Mouse (Mus musculus) MEL (cell line): ENCODE measurements around the gene Fgfr2. TPM values are rescaled to one million over a fixed set of nuclear protein-coding genes. Genes with fewer than 3 reads are reported as not detected.
A peak's percentile ranks its signal among the peaks of the same experiment; 100 is the strongest.

Source experiments
- DNase-seq: peaks from one replicate; pipeline ENCODE4 v3.0.0; 2011; ENCODE audit warnings: low read depth, low spot score
- H3K27ac ChIP-seq: 2 replicates; pipeline ENCODE4 v1.5.1; 2012; ENCODE audit warnings: low read depth, mild to moderate bottlenecking, control low read depth, low read length, moderate library complexity; ENCODE audit not compliant: control insufficient read depth
- H3K27me3 ChIP-seq, 2 experiments: fragments of 150-350 bp in 1 of 2; sonication (generic) in 1 of 2; 2 replicates each; pipeline ENCODE4 v1.6.1; 2012; ENCODE audit warnings: low read length in 2 of 2, mild to moderate bottlenecking in 2 of 2, improper control_type of control experiment in 1 of 2, moderate library complexity in 1 of 2; ENCODE audit not compliant: insufficient read depth in 2 of 2, control insufficient read depth in 1 of 2
- H3K36me3 ChIP-seq, 2 experiments: 2 replicates each; pipeline ENCODE4 v1.6.1; 2012 to 2014; ENCODE audit warnings: low read length in 2 of 2, improper control_type of control experiment in 1 of 2, inconsistent platforms in 1 of 2, mild to moderate bottlenecking in 1 of 2; ENCODE audit not compliant: insufficient read depth in 2 of 2, control insufficient read depth in 1 of 2
- H3K4me1 ChIP-seq, 2 experiments: fragments of 150-350 bp in 1 of 2; sonication (generic) in 1 of 2; 2 replicates each; pipeline ENCODE4 v1.6.1; 2012; ENCODE audit warnings: low read length in 2 of 2, improper control_type of control experiment in 1 of 2, mild to moderate bottlenecking in 1 of 2; ENCODE audit not compliant: insufficient read depth in 2 of 2, control insufficient read depth in 1 of 2
- H3K4me3 ChIP-seq, 2 experiments: fragments of 150-350 bp in 1 of 2; sonication (generic) in 1 of 2; 2 replicates each; pipeline ENCODE4 v1.5.1; 2012; ENCODE audit warnings: low read depth in 2 of 2, low read length in 2 of 2, mild to moderate bottlenecking in 2 of 2, moderate library complexity in 2 of 2, control low read depth in 1 of 2, improper control_type of control experiment in 1 of 2; ENCODE audit not compliant: control insufficient read depth in 1 of 2, insufficient read depth in 1 of 2
- H3K79me2 ChIP-seq: 2 replicates; pipeline ENCODE4 v1.6.1; 2012; ENCODE audit warnings: mild to moderate bottlenecking, low read length, moderate library complexity; ENCODE audit not compliant: control insufficient read depth, poor library complexity, insufficient read depth
- H3K9ac ChIP-seq: 2 replicates; pipeline ENCODE4 v1.6.1; 2012; ENCODE audit warnings: low read depth, mild to moderate bottlenecking, control low read depth, low read length, moderate library complexity; ENCODE audit not compliant: control insufficient read depth, poor library complexity, severe bottlenecking
- H3K9me3 ChIP-seq: fragments of 150-350 bp; sonication (generic); replicated peaks from 2 replicates; pipeline ENCODE4 v1.6.1; 2012; ENCODE audit warnings: mild to moderate bottlenecking, low read length, improper control_type of control experiment, moderate library complexity; ENCODE audit not compliant: insufficient read depth
- CTCF ChIP-seq, 3 experiments: IDR thresholded peaks in 2 of 3; conservative IDR thresholded peaks in 1 of 3; 2 replicates each; pipeline ENCODE4 v1.5.1; 2011 to 2012; ENCODE audit warnings: low read length in 3 of 3, low read depth in 2 of 3, mild to moderate bottlenecking in 2 of 3, improper control_type of control experiment in 1 of 3, inconsistent platforms in 1 of 3, mixed read lengths in 1 of 3, moderate library complexity in 1 of 3; ENCODE audit not compliant: control insufficient read depth in 1 of 3, insufficient read depth in 1 of 3, poor library complexity in 1 of 3, severe bottlenecking in 1 of 3
- EP300 ChIP-seq, 2 experiments: IDR thresholded peaks; 2 replicates each; pipeline ENCODE4 v1.6.1; 2011; ENCODE audit warnings: improper control_type of control experiment in 2 of 2, low read length in 2 of 2, low read depth in 1 of 2, mild to moderate bottlenecking in 1 of 2
- ETS1 ChIP-seq: IDR thresholded peaks from 2 replicates; pipeline ENCODE4 v1.6.1; 2012; ENCODE audit warnings: low read depth, mild to moderate bottlenecking, inconsistent platforms, low read length, improper control_type of control experiment, moderate library complexity
- GABPA ChIP-seq: IDR thresholded peaks from 2 replicates; pipeline ENCODE4 v1.6.1; 2012; ENCODE audit warnings: low read depth, mild to moderate bottlenecking, inconsistent platforms, low read length, improper control_type of control experiment, moderate library complexity
- JUND ChIP-seq: IDR thresholded peaks from 2 replicates; pipeline ENCODE4 v1.6.1; 2011; ENCODE audit warnings: low read depth, mild to moderate bottlenecking, improper control_type of control experiment, low read length
- MAFK ChIP-seq: IDR thresholded peaks from 2 replicates; pipeline ENCODE4 v1.6.1; 2011; ENCODE audit warnings: low read depth, mild to moderate bottlenecking, low read length, improper control_type of control experiment, borderline replicate concordance
- MEF2A ChIP-seq: IDR thresholded peaks from 2 replicates; pipeline ENCODE4 v1.6.1; 2014; ENCODE audit warnings: low read depth, mild to moderate bottlenecking, inconsistent platforms, low read length, improper control_type of control experiment; ENCODE audit not compliant: poor library complexity, insufficient replicate concordance, severe bottlenecking; ENCODE audit errors: extremely low read depth
- MYC ChIP-seq: IDR thresholded peaks from 2 replicates; pipeline ENCODE4 v1.6.1; 2011; ENCODE audit warnings: low read depth, mild to moderate bottlenecking, low read length, improper control_type of control experiment, moderate library complexity
- NELFE ChIP-seq: IDR thresholded peaks from 2 replicates; pipeline ENCODE4 v1.6.1; 2011; ENCODE audit warnings: low read depth, low read length, improper control_type of control experiment
- POLR2A ChIP-seq, 2 experiments: IDR thresholded peaks; 2 replicates each; pipeline ENCODE4 v1.6.1; 2011 to 2012; ENCODE audit warnings: low read length in 2 of 2, mild to moderate bottlenecking in 2 of 2, control low read depth in 1 of 2, improper control_type of control experiment in 1 of 2, low read depth in 1 of 2, moderate library complexity in 1 of 2; ENCODE audit not compliant: control insufficient read depth in 1 of 2, insufficient read depth in 1 of 2, poor library complexity in 1 of 2
- POLR2AphosphoS2 ChIP-seq: IDR thresholded peaks from 2 replicates; pipeline ENCODE4 v1.6.1; 2011; ENCODE audit warnings: low read length, improper control_type of control experiment
- RAD21 ChIP-seq: IDR thresholded peaks from 2 replicates; pipeline ENCODE4 v1.6.1; 2011; ENCODE audit warnings: mild to moderate bottlenecking, low read depth, low read length, improper control_type of control experiment
- RCOR1 ChIP-seq: IDR thresholded peaks from 2 replicates; pipeline ENCODE4 v1.6.1; 2012; ENCODE audit warnings: low read depth, mild to moderate bottlenecking, inconsistent platforms, low read length, improper control_type of control experiment
- SIN3A ChIP-seq: IDR thresholded peaks from 2 replicates; pipeline ENCODE4 v1.6.1; 2012; ENCODE audit warnings: low read length, improper control_type of control experiment, inconsistent platforms
- SMC3 ChIP-seq: IDR thresholded peaks from 2 replicates; pipeline ENCODE4 v1.6.1; 2011; ENCODE audit warnings: low read depth, low read length, improper control_type of control experiment
- TAL1 ChIP-seq: IDR thresholded peaks from 2 replicates; pipeline ENCODE4 v1.6.1; 2012; ENCODE audit warnings: mild to moderate bottlenecking, inconsistent platforms, low read length, moderate library complexity, mixed read lengths
- TBP ChIP-seq: IDR thresholded peaks from 2 replicates; pipeline ENCODE4 v1.8.0; 2011; ENCODE audit warnings: low read depth, low read length, improper control_type of control experiment
- ZC3H11A ChIP-seq: IDR thresholded peaks from 2 replicates; pipeline ENCODE4 v1.6.1; 2012; ENCODE audit warnings: low read depth, mild to moderate bottlenecking, inconsistent platforms, low read length, improper control_type of control experiment
- ZMIZ1 ChIP-seq: IDR thresholded peaks from 2 replicates; pipeline ENCODE4 v1.6.1; 2012; ENCODE audit warnings: low read depth, mild to moderate bottlenecking, inconsistent platforms, low read length, improper control_type of control experiment, moderate library complexity
- ZNF384 ChIP-seq: IDR thresholded peaks from 2 replicates; pipeline ENCODE4 v1.6.1; 2012; ENCODE audit warnings: low read depth, mild to moderate bottlenecking, inconsistent platforms, low read length, improper control_type of control experiment
- polyA plus RNA-seq, 2 experiments: library from polyadenylated mRNA; stranded (reverse) in 1 of 2; unstranded in 1 of 2; fragments of >175 nt in 1 of 2; fragments of >200 nt in 1 of 2; gene quantifications; 2 replicates each; pipeline versions ENCODE4 v1.2.1 to v1.2.4; 2012; ENCODE audit warnings: low replicate concordance in 2 of 2, low read depth in 1 of 2; ENCODE audit not compliant: insufficient read length in 2 of 2, insufficient read depth in 1 of 2, missing spikeins in 1 of 2
- total RNA-seq: library from RNA; depleted of rRNA; stranded (reverse); fragments of 300-350 nt; gene quantifications from 2 replicates; pipeline ENCODE4 v1.2.3, GENCODE M21; 2012

Fgfr2 gene
- total and polyA plus RNA-seq, 3 experiments: not detected

- no peaks in the 10 kb centered on the region for H3K36me3 ChIP-seq
- H3K4me3 ChIP-seq: no peak overlapping the region
- H3K79me2 ChIP-seq: no peaks in the 10 kb centered on the region
- peaks cover 0 to 4% of the 10 kb centered on the region in 2 experiments; a peak in 2 of 4 replicates for H3K27me3 ChIP-seq
- peak; percentile 75 for TF ChIP-seq ZC3H11A
- TF ChIP-seq RAD21: peak; percentile 88
- TF ChIP-seq RCOR1: no peak
- TF ChIP-seq CTCF (IDR thresholded peaks at IDR 0.05 in 2 of 3, conservative IDR thresholded peaks at IDR 0.05 in 1 of 3; ENCODE audit: control insufficient read depth in 1 of 3, insufficient read depth in 1 of 3, low read depth in 2 of 3, low read length in 3 of 3, poor library complexity in 1 of 3, severe bottlenecking in 1 of 3): peak; percentile 73 to 95 (median 86)
- TF ChIP-seq MAFK: no peak
- no peak for TF ChIP-seq MEF2A
- no peak for TF ChIP-seq MYC
- TF ChIP-seq SMC3: peak; percentile 84
- no peak overlapping the region for H3K9ac ChIP-seq
- H3K9me3 ChIP-seq: no peaks in the 10 kb centered on the region
- H3K27ac ChIP-seq: no peak overlapping the region
- H3K4me1 ChIP-seq: no peaks in the 10 kb centered on the region
- peak; percentile 52 for DNase-seq
These were observed 909.7 kb downstream of the Fgfr2 start for GRCm38 (mm10) chr7:132213460-132213859.

GRCm38 (mm10) chr7:132211920-132212701, 911.0 kb downstream of the Fgfr2 start:
- no peak overlapping the region for H3K27ac ChIP-seq
- H3K9ac ChIP-seq: no peak overlapping the region
- H3K79me2 ChIP-seq: no peaks in the 10 kb centered on the region
- no peaks in the 10 kb centered on the region for H3K4me1 ChIP-seq
- peaks cover 0 to 5% of the 10 kb centered on the region in 2 experiments; a peak in 3 of 4 replicates for H3K27me3 ChIP-seq
- H3K4me3 ChIP-seq: no peak overlapping the region
- H3K36me3 ChIP-seq: no peaks in the 10 kb centered on the region
- no peaks in the 10 kb centered on the region for H3K9me3 ChIP-seq
- DNase-seq: no peak
- TF ChIP-seq ETS1 (no peak), ZNF384 (no peak), TBP (no peak), MAFK (no peak), JUND (no peak), MEF2A (no peak), SIN3A (no peak), CTCF (IDR thresholded peaks at IDR 0.05 in 2 of 3, conservative IDR thresholded peaks at IDR 0.05 in 1 of 3; ENCODE audit: control insufficient read depth in 1 of 3, insufficient read depth in 1 of 3, low read depth in 2 of 3, low read length in 3 of 3, poor library complexity in 1 of 3, severe bottlenecking in 1 of 3) (no peak), RAD21 (no peak), TAL1 (no peak), ZMIZ1 (no peak), MYC (no peak), POLR2AphosphoS2 (no peak), EP300 (IDR thresholded peaks at IDR 0.05; ENCODE audit: low read depth in 1 of 2, low read length in 2 of 2) (no peak), NELFE (no peak), GABPA (no peak), POLR2A (IDR thresholded peaks at IDR 0.05; ENCODE audit: control insufficient read depth in 1 of 2, insufficient read depth in 1 of 2, low read depth in 1 of 2, low read length in 2 of 2, poor library complexity in 1 of 2) (no peak)
